Mouse (Mus musculus) C2C12 (cell line): ENCODE results near the gene Vash1.

Source experiments
- CEBPB ChIP-seq: IDR thresholded peaks from one replicate; pipeline ENCODE4 v1.6.1; 2011; ENCODE audit warnings: low read depth, mild to moderate bottlenecking, control low read depth, moderate library complexity
- CTCF ChIP-seq: IDR thresholded peaks from one replicate; pipeline ENCODE4 v1.5.1; 2011; ENCODE audit not compliant: control insufficient read depth, insufficient read depth, insufficient read length
- MAX ChIP-seq: IDR thresholded peaks from one replicate; pipeline ENCODE4 v1.6.1; 2011; ENCODE audit warnings: mild to moderate bottlenecking, control low read depth

DNA sequence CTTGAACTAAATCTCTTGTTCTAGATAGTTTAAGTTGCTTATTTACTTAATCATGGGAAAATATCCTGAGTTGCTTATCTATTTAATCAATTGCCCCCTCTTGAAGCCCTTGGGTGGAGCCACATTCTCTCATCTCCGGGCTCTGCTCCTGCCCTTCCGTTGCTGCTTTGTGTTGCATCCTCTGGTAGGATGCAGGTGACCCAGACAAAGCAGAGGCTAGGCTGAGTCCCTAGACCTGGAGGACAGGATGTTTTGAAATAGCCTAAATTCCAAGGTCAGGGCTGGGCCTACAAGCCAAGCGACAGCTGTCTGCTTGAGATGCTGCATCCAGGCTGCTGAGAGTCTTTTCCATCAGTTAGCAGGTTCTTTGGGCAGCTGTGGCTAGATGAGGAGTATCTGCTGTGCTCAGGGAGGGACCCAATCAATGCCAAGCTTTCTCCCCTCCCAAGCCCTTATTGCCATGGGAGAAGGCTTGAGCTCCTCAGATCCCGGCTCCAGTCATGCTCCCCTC, 9.0 kb downstream of the Vash1 start:
- no peak for TF ChIP-seq CTCF
- no peak for TF ChIP-seq CEBPB
- TF ChIP-seq MAX, result no peak
